In genomic region chr11:119393483-119393804, GRCm38 (mm10) we compare ENCODE assay signal across 8 mouse cellular contexts. TPM values are rescaled to one million over a fixed set of nuclear protein-coding genes. Genes with fewer than 3 reads are reported as not detected.
DNase-seq lines count a peak whose midpoint lies in the region; ATAC-seq and TF ChIP-seq lines count a peak whose summit lies in the region.

No protein-coding gene starts in this region.

- no peak for ATAC-seq in limb, embryonic 14.5 days (ENCODE audit: low FRiP score, low read depth)
- ATAC-seq in stomach, embryonic 16.5 days (ENCODE audit: insufficient read depth, low FRiP score), result no peak

- H3K4me1 ChIP-seq in cerebellum, adult 2 months (ENCODE audit: control insufficient read depth, insufficient read depth, low read length), result peaks cover 3% of the 10 kb centered on the region; the same call in 1 of the 2 replicates
- peaks cover 19% of the 10 kb centered on the region for H3K4me1 ChIP-seq in limb, embryonic 14.5 days (ENCODE audit: control insufficient read depth, insufficient read depth, low read length)
- H3K4me1 ChIP-seq in stomach, embryonic 16.5 days (ENCODE audit: control insufficient read depth, insufficient read depth, low read length), result peaks cover 34% of the 10 kb centered on the region

- no peak for DNase-seq in cerebellum, adult 2 months
- no peak for DNase-seq in cerebellum, postnatal 14 days
- DNase-seq in ovary, postnatal 36 days (ENCODE audit: low spot score), result peak; percentile 27
- DNase-seq in ovary, postnatal 14 days (ENCODE audit: low spot score), result no peak
- DNase-seq in limb, embryonic 14.5 days (ENCODE audit: low spot score), result no peak
- DNase-seq in left cerebral cortex, postnatal 36 days (ENCODE audit: low spot score in 2 of 2), result no peak
- DNase-seq in frontal cortex, adult 2 months (ENCODE audit: extremely low spot score in 1 of 2, low spot score in 1 of 2), result no peak

- H3K36me3 ChIP-seq in limb, embryonic 14.5 days (ENCODE audit: control insufficient read depth, insufficient read depth, low read length), result no peaks in the 10 kb centered on the region
- no peaks in the 10 kb centered on the region for H3K36me3 ChIP-seq in stomach, embryonic 16.5 days (ENCODE audit: control insufficient read depth, insufficient read depth, low read length)

- no peak for TF ChIP-seq CTCF in cerebellum, adult 2 months (IDR thresholded peaks at IDR 0.05; ENCODE audit: borderline replicate concordance, insufficient read depth, low read depth, low read length)

- peak overlapping the region; percentile 49 for H3K9ac ChIP-seq in limb, embryonic 14.5 days (ENCODE audit: low read depth, low read length, severe bottlenecking)
- peak overlapping the region; percentile 74 for H3K9ac ChIP-seq in stomach, embryonic 16.5 days (ENCODE audit: low read length)

- H3K27ac ChIP-seq in cerebellum, adult 2 months (ENCODE audit: insufficient read depth, low read length), result no peak overlapping the region
- H3K27ac ChIP-seq in limb, embryonic 14.5 days (replicated peaks; ENCODE audit: low read depth, low read length), result peak overlapping the region; percentile 33; the same call in 1 of the 2 replicates
- H3K27ac ChIP-seq in stomach, embryonic 16.5 days (ENCODE audit: low read length), result peak overlapping the region; percentile 75

- no peak for TF ChIP-seq POLR2A in cerebellum, adult 2 months (IDR thresholded peaks at IDR 0.05; ENCODE audit: borderline replicate concordance, insufficient read depth, low read length)
- no peak for TF ChIP-seq POLR2A in limb, embryonic 14.5 days (IDR thresholded peaks at IDR 0.05; ENCODE audit: borderline replicate concordance, extremely low read depth, insufficient read depth, insufficient read length)

- intact Hi-C loops in left cerebral cortex, postnatal 36 days (cut with DNase I), result no loop called here

- 53% methylated on average over 7 of the region's 7 CpGs for WGBS in cerebellum, adult 2 months
- 19% methylated on average over 7 of the region's 7 CpGs for WGBS in limb, embryonic 14.5 days
- 27% methylated on average over 7 of the region's 7 CpGs for WGBS in stomach, embryonic 16.5 days

- peak overlapping the region; percentile 72 for H3K4me2 ChIP-seq in limb, embryonic 14.5 days (replicated peaks; ENCODE audit: low read depth, low read length, severe bottlenecking)
- peak overlapping the region; percentile 79 for H3K4me2 ChIP-seq in stomach, embryonic 16.5 days (ENCODE audit: low read depth, low read length)

- peak overlapping the region; percentile 62 for H3K4me3 ChIP-seq in cerebellum, adult 2 months (replicated peaks; ENCODE audit: insufficient read depth, low read depth, low read length)
- peak overlapping the region; percentile 51 for H3K4me3 ChIP-seq in limb, embryonic 14.5 days (replicated peaks; ENCODE audit: low read length)
- peak overlapping the region; percentile 73 for H3K4me3 ChIP-seq in stomach, embryonic 16.5 days (replicated peaks; ENCODE audit: low read length)

- no peaks in the 10 kb centered on the region for H3K27me3 ChIP-seq in cerebellum, adult 2 months (ENCODE audit: control insufficient read depth, insufficient read depth, low read length)
- H3K27me3 ChIP-seq in limb, embryonic 14.5 days (ENCODE audit: control insufficient read depth, insufficient read depth, low read length), result peaks cover 18% of the 10 kb centered on the region; the same call in 1 of the 2 replicates
- no peaks in the 10 kb centered on the region for H3K27me3 ChIP-seq in stomach, embryonic 16.5 days (ENCODE audit: control insufficient read depth, insufficient read depth, low read length)

- no peaks in the 10 kb centered on the region for H3K9me3 ChIP-seq in limb, embryonic 14.5 days (ENCODE audit: control insufficient read depth, low read length)
- H3K9me3 ChIP-seq in stomach, embryonic 16.5 days (replicated peaks; ENCODE audit: control insufficient read depth, low read length), result no peaks in the 10 kb centered on the region

RNA-seq across cellular contexts. Expression of gene Rnf213, which starts 0.5 kb away (rescaled TPM):
- polyA plus RNA-seq in cerebellum, adult 2 months (2012; rRNA removed), result 7.3 and 7.5 TPM in 2 replicates
- polyA plus RNA-seq in limb, embryonic 14.5 days (2012; rRNA removed), result 9.2 and 9.5 TPM in 2 replicates
- polyA plus RNA-seq in limb, embryonic 14.5 days (2014; fragmentation: Nextera tagmentation; extraction: Ambion mirVana), result 5.8 and 7.5 TPM in 2 replicates
- polyA plus RNA-seq in stomach, embryonic 16.5 days (2015; fragmentation: Nextera tagmentation; extraction: Ambion mirVana), result 6.6 and 7.3 TPM in 2 replicates
- 1 to 10 TPM; 2.8 to 3.0 TPM for total RNA-seq in left cerebral cortex, postnatal 36 days (2021)
- polyA plus RNA-seq in frontal cortex, adult 2 months (2012; rRNA removed), result 8.9 and 9.1 TPM in 2 replicates

RNA-seq across cellular contexts. Expression of gene Slc26a11, which starts 38.1 kb away (rescaled TPM):
- polyA plus RNA-seq in cerebellum, adult 2 months (2012; rRNA removed), result 12.9 and 15.6 TPM in 2 replicates
- 28.5 and 31.9 TPM in 2 replicates for polyA plus RNA-seq in limb, embryonic 14.5 days (2012; rRNA removed)
- polyA plus RNA-seq in limb, embryonic 14.5 days (2014; fragmentation: Nextera tagmentation; extraction: Ambion mirVana), result 10.7 and 11.1 TPM in 2 replicates
- polyA plus RNA-seq in stomach, embryonic 16.5 days (2015; fragmentation: Nextera tagmentation; extraction: Ambion mirVana), result 9.9 and 10.5 TPM in 2 replicates
- 1 to 10 TPM; 3.5 to 4.3 TPM for total RNA-seq in left cerebral cortex, postnatal 36 days (2021)
- polyA plus RNA-seq in frontal cortex, adult 2 months (2012; rRNA removed), result 5.9 and 6.6 TPM in 2 replicates

RNA-seq across cellular contexts. Expression of gene Sgsh, which starts 38.1 kb away (rescaled TPM):
- polyA plus RNA-seq in cerebellum, adult 2 months (2012; rRNA removed), result 8.8 and 9.4 TPM in 2 replicates
- 8.7 and 11.7 TPM in 2 replicates for polyA plus RNA-seq in limb, embryonic 14.5 days (2012; rRNA removed)
- polyA plus RNA-seq in limb, embryonic 14.5 days (2014; fragmentation: Nextera tagmentation; extraction: Ambion mirVana), result 9.6 and 9.8 TPM in 2 replicates
- polyA plus RNA-seq in stomach, embryonic 16.5 days (2015; fragmentation: Nextera tagmentation; extraction: Ambion mirVana), result 6.7 and 7.5 TPM in 2 replicates
- 1 to 10 TPM; 4.3 to 4.7 TPM for total RNA-seq in left cerebral cortex, postnatal 36 days (2021)
- polyA plus RNA-seq in frontal cortex, adult 2 months (2012; rRNA removed), result 5.0 and 5.8 TPM in 2 replicates
